Mouse (Mus musculus): ENCODE data around the gene Pid1. TPM values are rescaled to one million over a fixed set of nuclear protein-coding genes. Genes with fewer than 3 reads are reported as not detected.

Pid1 gene
- polyA plus RNA-seq, 1 experiment from 2014 or later = 20.8 TPM

GRCm38 (mm10) chr1:84128510-84128909, 235.5 kb downstream of the Pid1 start:
- no peak overlapping the region for H3K4me2 ChIP-seq (ENCODE audit: low read depth, low read length)
- H3K36me3 ChIP-seq (ENCODE audit: control insufficient read depth, insufficient read depth, low read length) = no peaks in the 10 kb centered on the region
- WGBS = 57% methylated on average over 4 of the region's 4 CpGs

GRCm38 (mm10) chr1:84119306-84119705, 244.7 kb downstream of the Pid1 start:
- no peaks in the 10 kb centered on the region for H3K36me3 ChIP-seq (ENCODE audit: control insufficient read depth, insufficient read depth, low read length)
- no peak overlapping the region for H3K4me3 ChIP-seq (ENCODE audit: low read length)
- no peaks in the 10 kb centered on the region for H3K27me3 ChIP-seq (replicated peaks; ENCODE audit: control insufficient read depth, insufficient read depth, low read length)
- H3K4me2 ChIP-seq (ENCODE audit: low read depth, low read length) = no peak overlapping the region
- no peaks in the 10 kb centered on the region for H3K4me1 ChIP-seq (ENCODE audit: control insufficient read depth, insufficient read depth, low read length)
- H3K27ac ChIP-seq (ENCODE audit: low read length) = no peak overlapping the region
- ATAC-seq = no peak
- H3K9ac ChIP-seq (ENCODE audit: low read depth, low read length) = no peak overlapping the region
- WGBS = 67% methylated on average over 2 of the region's 2 CpGs
- H3K9me3 ChIP-seq (ENCODE audit: control insufficient read depth, low read length) = no peaks in the 10 kb centered on the region

More at GRCm38 (mm10) chr1:84128510-84128909, 235.5 kb downstream of the Pid1 start:
- Histone ChIP-seq H3K4me1 (ENCODE audit: control insufficient read depth, insufficient read depth, low read length) (no peaks in the 10 kb centered on the region), H3K27ac (ENCODE audit: low read length) (no peak overlapping the region), H3K27me3 (replicated peaks; ENCODE audit: control insufficient read depth, insufficient read depth, low read length) (no peaks in the 10 kb centered on the region), H3K9ac (ENCODE audit: low read depth, low read length) (no peak overlapping the region), H3K9me3 (ENCODE audit: control insufficient read depth, low read length) (no peaks in the 10 kb centered on the region), H3K4me3 (ENCODE audit: low read length) (no peak overlapping the region)
- ATAC-seq = no peak

GRCm38 (mm10) chr1:84106756-84107155, 257.2 kb downstream of the Pid1 start:
- Histone ChIP-seq H3K27ac (ENCODE audit: low read length) (no peak overlapping the region), H3K9me3 (ENCODE audit: control insufficient read depth, low read length) (no peaks in the 10 kb centered on the region), H3K4me3 (ENCODE audit: low read length) (no peak overlapping the region), H3K27me3 (replicated peaks; ENCODE audit: control insufficient read depth, insufficient read depth, low read length) (no peaks in the 10 kb centered on the region), H3K4me1 (ENCODE audit: control insufficient read depth, insufficient read depth, low read length) (no peaks in the 10 kb centered on the region), H3K36me3 (ENCODE audit: control insufficient read depth, insufficient read depth, low read length) (no peaks in the 10 kb centered on the region), H3K9ac (ENCODE audit: low read depth, low read length) (no peak overlapping the region), H3K4me2 (ENCODE audit: low read depth, low read length) (no peak overlapping the region)
- no peak for ATAC-seq
- 68% methylated on average over 4 of the region's 4 CpGs for WGBS

GRCm38 (mm10) chr1:84102052-84102451, 261.9 kb downstream of the Pid1 start:
- WGBS = 87% methylated on average over 2 of the region's 2 CpGs
- H3K4me1 ChIP-seq (ENCODE audit: control insufficient read depth, insufficient read depth, low read length) = peaks cover 6% of the 10 kb centered on the region
- H3K27me3 ChIP-seq (replicated peaks; ENCODE audit: control insufficient read depth, insufficient read depth, low read length) = no peaks in the 10 kb centered on the region
- no peak overlapping the region for H3K4me2 ChIP-seq (ENCODE audit: low read depth, low read length)
- H3K9ac ChIP-seq (ENCODE audit: low read depth, low read length) = no peak overlapping the region
- no peaks in the 10 kb centered on the region for H3K9me3 ChIP-seq (ENCODE audit: control insufficient read depth, low read length)
- H3K4me3 ChIP-seq (ENCODE audit: low read length) = no peak overlapping the region
- no peaks in the 10 kb centered on the region for H3K36me3 ChIP-seq (ENCODE audit: control insufficient read depth, insufficient read depth, low read length)
- no peak for ATAC-seq
- no peak overlapping the region for H3K27ac ChIP-seq (ENCODE audit: low read length)

- Histone ChIP-seq H3K4me1 (ENCODE audit: control insufficient read depth, insufficient read depth, low read length) (peaks cover 6% of the 10 kb centered on the region), H3K27ac (ENCODE audit: low read length) (no peak overlapping the region), H3K4me2 (ENCODE audit: low read depth, low read length) (no peak overlapping the region), H3K9ac (ENCODE audit: low read depth, low read length) (no peak overlapping the region), H3K9me3 (ENCODE audit: control insufficient read depth, low read length) (no peaks in the 10 kb centered on the region), H3K27me3 (replicated peaks; ENCODE audit: control insufficient read depth, insufficient read depth, low read length) (no peaks in the 10 kb centered on the region), H3K4me3 (ENCODE audit: low read length) (no peak overlapping the region), H3K36me3 (ENCODE audit: control insufficient read depth, insufficient read depth, low read length) (no peaks in the 10 kb centered on the region)
- no peak for ATAC-seq
These were observed 266.6 kb downstream of the Pid1 start for GRCm38 (mm10) chr1:84097398-84097797.

- Histone ChIP-seq H3K27me3 (replicated peaks; ENCODE audit: control insufficient read depth, insufficient read depth, low read length) (no peaks in the 10 kb centered on the region), H3K4me3 (ENCODE audit: low read length) (no peak overlapping the region), H3K9me3 (ENCODE audit: control insufficient read depth, low read length) (no peaks in the 10 kb centered on the region), H3K4me2 (ENCODE audit: low read depth, low read length) (no peak overlapping the region), H3K36me3 (ENCODE audit: control insufficient read depth, insufficient read depth, low read length) (no peaks in the 10 kb centered on the region), H3K27ac (ENCODE audit: low read length) (no peak overlapping the region), H3K9ac (ENCODE audit: low read depth, low read length) (no peak overlapping the region), H3K4me1 (ENCODE audit: control insufficient read depth, insufficient read depth, low read length) (peaks cover 6% of the 10 kb centered on the region)
- 58% methylated on average over 2 of the region's 2 CpGs for WGBS
- no peak for ATAC-seq
These were observed 270.7 kb downstream of the Pid1 start for GRCm38 (mm10) chr1:84093291-84093690.

GRCm38 (mm10) chr1:84089664-84090063, 274.3 kb downstream of the Pid1 start:
- no peak for ATAC-seq
- Histone ChIP-seq H3K9me3 (ENCODE audit: control insufficient read depth, low read length) (no peaks in the 10 kb centered on the region), H3K27me3 (replicated peaks; ENCODE audit: control insufficient read depth, insufficient read depth, low read length) (no peaks in the 10 kb centered on the region), H3K36me3 (ENCODE audit: control insufficient read depth, insufficient read depth, low read length) (no peaks in the 10 kb centered on the region), H3K27ac (ENCODE audit: low read length) (no peak overlapping the region), H3K4me2 (ENCODE audit: low read depth, low read length) (no peak overlapping the region), H3K9ac (ENCODE audit: low read depth, low read length) (no peak overlapping the region), H3K4me1 (ENCODE audit: control insufficient read depth, insufficient read depth, low read length) (no peaks in the 10 kb centered on the region), H3K4me3 (ENCODE audit: low read length) (no peak overlapping the region)
- WGBS = 70% methylated on average over 2 of the region's 2 CpGs

- Histone ChIP-seq H3K27ac (ENCODE audit: low read length) (no peak overlapping the region), H3K4me2 (ENCODE audit: low read depth, low read length) (no peak overlapping the region), H3K36me3 (ENCODE audit: control insufficient read depth, insufficient read depth, low read length) (no peaks in the 10 kb centered on the region), H3K9me3 (ENCODE audit: control insufficient read depth, low read length) (no peaks in the 10 kb centered on the region), H3K4me3 (ENCODE audit: low read length) (no peak overlapping the region), H3K4me1 (ENCODE audit: control insufficient read depth, insufficient read depth, low read length) (no peaks in the 10 kb centered on the region), H3K27me3 (replicated peaks; ENCODE audit: control insufficient read depth, insufficient read depth, low read length) (no peaks in the 10 kb centered on the region), H3K9ac (ENCODE audit: low read depth, low read length) (no peak overlapping the region)
- WGBS = 69% methylated on average over 2 of the region's 2 CpGs
- no peak for ATAC-seq
These were observed 276.0 kb downstream of the Pid1 start for GRCm38 (mm10) chr1:84087957-84088356.

GRCm38 (mm10) chr1:84087325-84087724, 276.7 kb downstream of the Pid1 start:
- Histone ChIP-seq H3K36me3 (ENCODE audit: control insufficient read depth, insufficient read depth, low read length) (no peaks in the 10 kb centered on the region), H3K4me2 (ENCODE audit: low read depth, low read length) (no peak overlapping the region), H3K4me3 (ENCODE audit: low read length) (no peak overlapping the region), H3K9ac (ENCODE audit: low read depth, low read length) (no peak overlapping the region), H3K27ac (ENCODE audit: low read length) (no peak overlapping the region), H3K27me3 (replicated peaks; ENCODE audit: control insufficient read depth, insufficient read depth, low read length) (no peaks in the 10 kb centered on the region), H3K4me1 (ENCODE audit: control insufficient read depth, insufficient read depth, low read length) (no peaks in the 10 kb centered on the region), H3K9me3 (ENCODE audit: control insufficient read depth, low read length) (no peaks in the 10 kb centered on the region)
- 54% methylated on average over 6 of the region's 6 CpGs for WGBS
- ATAC-seq = no peak

GRCm38 (mm10) chr1:84086486-84086885, 277.5 kb downstream of the Pid1 start:
- H3K36me3 ChIP-seq (ENCODE audit: control insufficient read depth, insufficient read depth, low read length) = no peaks in the 10 kb centered on the region
- no peak overlapping the region for H3K4me3 ChIP-seq (ENCODE audit: low read length)
- ATAC-seq = no peak
- no peaks in the 10 kb centered on the region for H3K27me3 ChIP-seq (replicated peaks; ENCODE audit: control insufficient read depth, insufficient read depth, low read length)
- H3K4me2 ChIP-seq (ENCODE audit: low read depth, low read length) = no peak overlapping the region
- H3K27ac ChIP-seq (ENCODE audit: low read length) = no peak overlapping the region
- no peak overlapping the region for H3K9ac ChIP-seq (ENCODE audit: low read depth, low read length)
- 75% methylated on average over 1 of the region's 1 CpGs for WGBS
- no peaks in the 10 kb centered on the region for H3K4me1 ChIP-seq (ENCODE audit: control insufficient read depth, insufficient read depth, low read length)
- no peaks in the 10 kb centered on the region for H3K9me3 ChIP-seq (ENCODE audit: control insufficient read depth, low read length)
